Mouse (Mus musculus) stomach, embryonic 15.5 days (tissue): ENCODE measurements around the gene Ddx39b. TPM values are rescaled to one million over a fixed set of nuclear protein-coding genes. Genes with fewer than 3 reads are reported as not detected.
"Not testable (repeated sequence)": the region's sequence is repeated elsewhere in the genome, so short reads cannot be mapped to it uniquely, and the experiment has no call there.

ENCODE experiments used
- ATAC-seq: fragments of 200-750 bp; cut with Nextera tagmentation; 2 replicates; pipeline ENCODE4 v1.8.0; 2017; ENCODE audit warnings: low read depth, moderate number of reproducible peaks, moderate TSS enrichment; ENCODE audit not compliant: insufficient read depth, low FRiP score
- H3K27ac ChIP-seq: fragments of 300-500 bp; sonication (generic); 2 replicates; pipeline ENCODE4 v1.5.1; 2015; ENCODE audit warnings: mild to moderate bottlenecking, inconsistent platforms
- H3K27me3 ChIP-seq: fragments of 300-500 bp; sonication (generic); replicated peaks from 2 replicates; pipeline ENCODE4 v1.6.1; 2015; ENCODE audit warnings: inconsistent platforms
- H3K36me3 ChIP-seq: fragments of 300-500 bp; sonication (generic); 2 replicates; pipeline ENCODE4 v1.6.1; 2015; ENCODE audit warnings: inconsistent platforms
- H3K4me1 ChIP-seq: fragments of 300-500 bp; sonication (generic); 2 replicates; pipeline ENCODE4 v1.6.1; 2015; ENCODE audit warnings: inconsistent platforms
- H3K4me2 ChIP-seq: fragments of 300-500 bp; sonication (generic); 2 replicates; pipeline ENCODE4 v1.6.1; 2015; ENCODE audit warnings: mild to moderate bottlenecking, inconsistent platforms
- H3K4me3 ChIP-seq: fragments of 300-500 bp; sonication (generic); replicated peaks from 2 replicates; pipeline ENCODE4 v1.5.1; 2015; ENCODE audit warnings: inconsistent platforms
- H3K9ac ChIP-seq: fragments of 300-500 bp; sonication (generic); 2 replicates; pipeline ENCODE4 v1.6.1; 2015; ENCODE audit warnings: inconsistent platforms
- H3K9me3 ChIP-seq: fragments of 300-500 bp; sonication (generic); 2 replicates; pipeline ENCODE4 v1.6.1; 2016; ENCODE audit warnings: inconsistent platforms
- WGBS: fragments of 180-500 bp; shearing (Covaris S2); methylation state at CpG from one replicate; pipeline ENCODE4 v1.1.7; 2015; 5-methylcytosine and 5-hydroxymethylcytosine counted together
- polyA plus RNA-seq: library from polyadenylated mRNA; unstranded; fragments of >200 nt; fragmentation: Nextera tagmentation; extraction: Ambion mirVana; gene quantifications from 2 replicates; pipeline ENCODE4 v1.2.1, GENCODE M21; 2015

Ddx39b gene
- polyA plus RNA-seq, 1 experiment from 2014 or later, result 361 TPM

DNA sequence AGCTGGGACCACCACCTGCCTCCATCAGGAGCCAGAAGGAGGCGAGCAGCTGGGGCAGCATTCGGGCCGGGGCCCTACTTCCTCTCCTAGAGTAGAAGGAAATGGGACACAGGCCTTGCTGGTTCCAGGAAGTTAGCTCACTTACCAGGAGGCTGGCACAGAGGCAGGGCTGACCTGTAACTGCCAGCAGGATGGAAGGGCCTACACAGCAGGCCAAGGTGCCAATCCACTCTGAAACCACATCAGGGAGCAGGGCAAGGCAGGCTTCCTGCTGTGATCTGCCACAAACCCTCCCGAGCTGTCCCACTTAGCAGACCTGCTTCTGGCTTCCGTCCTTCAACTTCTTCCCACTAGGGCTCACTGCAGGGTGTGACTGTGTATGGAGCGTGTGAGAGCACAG lies 19.2 kb upstream of the Ddx39b start:
- Histone ChIP-seq H3K4me3 (no peak overlapping the region), H3K4me2 (no peak overlapping the region), H3K27ac (peak overlapping the region; percentile 42; the same call in 1 of the 2 replicates), H3K9me3 (no peaks in the 10 kb centered on the region), H3K36me3 (peaks cover 17% of the 10 kb centered on the region), H3K9ac (no peak overlapping the region), H3K27me3 (no peaks in the 10 kb centered on the region), H3K4me1 (peaks cover 7% of the 10 kb centered on the region; the same call in 1 of the 2 replicates)
- ATAC-seq, result no peak
- WGBS, result 63% methylated on average over 6 of the region's 6 CpGs

DNA sequence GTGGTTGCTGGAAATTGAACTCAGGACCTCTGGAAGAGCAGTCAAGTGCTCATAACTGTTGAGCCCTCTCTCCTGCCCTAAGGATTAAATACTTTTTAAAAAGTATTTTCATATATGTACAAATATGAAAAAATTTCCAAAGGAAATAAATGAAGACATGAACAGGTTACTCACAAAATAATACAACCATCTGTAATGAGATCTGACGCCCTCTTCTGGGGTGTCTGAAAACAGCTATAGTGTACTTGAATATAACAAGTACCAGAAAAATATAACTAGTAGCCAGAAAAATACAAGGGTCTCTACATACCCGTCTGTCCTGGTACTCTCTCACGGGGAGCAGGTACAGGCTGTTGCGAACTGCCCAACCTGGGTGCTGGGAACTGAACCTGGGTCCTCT lies 16.9 kb upstream of the Ddx39b start:
- Histone ChIP-seq H3K4me2 (no peak overlapping the region), H3K27ac (no peak overlapping the region), H3K9ac (no peak overlapping the region), H3K27me3 (no peaks in the 10 kb centered on the region), H3K9me3 (no peaks in the 10 kb centered on the region), H3K4me1 (peaks cover 14% of the 10 kb centered on the region; the same call in 1 of the 2 replicates), H3K36me3 (peaks cover 24% of the 10 kb centered on the region), H3K4me3 (no peak overlapping the region)
- ATAC-seq, result no peak
- WGBS, result 93% methylated on average over 4 of the region's 4 CpGs

DNA sequence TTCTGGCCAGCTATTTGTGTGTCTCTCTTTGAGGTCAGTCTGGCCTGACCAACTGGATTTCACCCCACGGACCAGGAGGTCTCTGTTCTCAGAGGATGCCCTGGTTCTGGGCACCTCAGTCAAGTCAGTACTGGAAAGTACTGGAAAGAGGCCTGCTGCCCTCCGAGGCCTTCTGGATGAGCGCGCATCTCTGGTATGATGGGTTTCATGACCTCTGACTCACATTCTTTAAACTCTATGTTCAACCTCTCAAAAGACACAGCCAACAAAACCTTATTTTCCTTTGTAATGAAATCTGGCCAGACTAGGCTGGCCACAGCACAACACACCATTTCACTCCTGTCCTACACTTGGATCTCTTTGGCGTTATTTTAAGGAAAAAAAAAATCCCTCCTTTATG lies 16.1 kb upstream of the Ddx39b start:
- Histone ChIP-seq H3K36me3 (peaks cover 19% of the 10 kb centered on the region), H3K4me2 (no peak overlapping the region), H3K4me3 (no peak overlapping the region), H3K4me1 (peaks cover 16% of the 10 kb centered on the region; the same call in 1 of the 2 replicates), H3K9ac (no peak overlapping the region), H3K9me3 (no peaks in the 10 kb centered on the region), H3K27me3 (no peaks in the 10 kb centered on the region), H3K27ac (no peak overlapping the region)
- whole genome bisulfite sequencing, result 89% methylated on average over 5 of the region's 5 CpGs
- ATAC-seq, result no peak

DNA sequence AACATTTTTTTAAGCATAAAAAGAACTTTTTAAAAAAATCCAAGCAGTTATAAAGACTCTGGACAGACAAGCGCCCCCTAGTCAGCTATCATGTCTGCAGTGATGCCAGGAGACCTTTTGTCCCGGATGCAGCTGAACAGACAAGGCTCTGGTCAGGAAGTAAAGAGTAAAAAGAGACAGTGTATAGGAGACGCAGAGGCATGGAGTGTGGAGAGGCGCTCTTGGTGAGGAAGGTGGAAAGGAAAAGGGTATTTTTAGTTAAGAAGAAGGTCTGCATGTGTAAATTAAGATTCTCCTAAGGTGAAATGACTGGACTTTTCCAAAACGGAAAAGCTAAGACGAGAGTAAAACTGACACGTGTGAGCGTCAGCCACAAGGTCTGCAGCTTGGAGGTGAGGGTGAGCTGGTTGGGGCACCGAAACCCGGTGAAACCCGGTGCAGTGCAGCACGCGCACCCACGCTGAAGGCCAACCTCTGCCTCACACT lies 14.9 kb upstream of the Ddx39b start:
- no peak overlapping the region for H3K4me2 ChIP-seq
- H3K9ac ChIP-seq, result no peak overlapping the region
- peaks cover 10% of the 10 kb centered on the region; the same call in 1 of the 2 replicates for H3K4me1 ChIP-seq
- H3K36me3 ChIP-seq, result peaks cover 23% of the 10 kb centered on the region
- no peak for ATAC-seq
- no peaks in the 10 kb centered on the region for H3K27me3 ChIP-seq
- no peaks in the 10 kb centered on the region for H3K9me3 ChIP-seq
- WGBS, result 85% methylated on average over 14 of the region's 14 CpGs
- no peak overlapping the region for H3K27ac ChIP-seq
- H3K4me3 ChIP-seq, result no peak overlapping the region

DNA sequence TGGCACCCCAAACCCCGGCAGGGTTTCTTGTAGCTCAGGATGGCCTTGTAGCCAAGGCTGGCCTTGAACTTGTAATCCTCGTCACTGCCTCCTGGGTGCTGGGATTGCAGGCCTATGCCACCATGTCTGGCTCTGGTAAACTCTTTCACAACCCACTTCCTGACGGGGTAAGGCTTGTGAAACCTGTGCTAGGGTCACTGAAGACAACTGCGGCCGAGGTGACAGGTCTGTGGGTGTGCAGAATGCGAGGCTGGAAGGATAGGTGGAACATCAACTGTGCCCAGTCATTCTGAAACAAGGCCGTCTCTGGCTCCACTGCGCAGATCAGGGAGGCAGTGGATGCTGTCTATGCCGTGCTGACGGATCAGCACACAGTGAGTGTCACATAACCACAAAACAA lies 10.5 kb upstream of the Ddx39b start:
- H3K36me3 ChIP-seq, result peaks cover 13% of the 10 kb centered on the region
- H3K9me3 ChIP-seq, result no peaks in the 10 kb centered on the region
- H3K4me3 ChIP-seq, result no peak overlapping the region
- H3K4me1 ChIP-seq, result peaks cover 36% of the 10 kb centered on the region
- H3K4me2 ChIP-seq, result no peak overlapping the region
- no peak overlapping the region for H3K9ac ChIP-seq
- no peak for ATAC-seq
- no peaks in the 10 kb centered on the region for H3K27me3 ChIP-seq
- WGBS, result 90% methylated on average over 10 of the region's 10 CpGs
- no peak overlapping the region for H3K27ac ChIP-seq

DNA sequence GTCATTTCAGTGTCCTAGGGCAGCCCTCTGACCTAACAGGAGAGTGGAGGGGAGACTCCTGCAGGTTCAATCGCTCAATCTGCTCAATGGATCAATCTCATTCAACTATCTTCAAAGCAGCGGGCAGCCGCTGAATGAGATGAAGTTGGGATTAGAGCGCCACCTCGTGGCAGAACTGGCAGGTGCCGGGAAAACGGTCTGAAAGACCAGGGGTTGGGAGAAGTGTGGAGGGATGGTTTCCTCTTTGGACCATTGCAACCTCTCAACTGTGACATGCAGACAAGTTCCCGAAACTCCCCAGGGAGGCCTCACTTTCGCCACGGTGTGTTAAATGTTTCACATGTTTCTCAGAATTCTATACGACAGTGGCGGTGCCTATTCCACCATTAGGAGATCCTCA lies 9.5 kb upstream of the Ddx39b start:
- ATAC-seq, result no peak
- Histone ChIP-seq H3K36me3 (peaks cover 13% of the 10 kb centered on the region), H3K27me3 (no peaks in the 10 kb centered on the region), H3K9me3 (no peaks in the 10 kb centered on the region), H3K27ac (0 out of 2 replicates have a peak overlapping the region, but pooled peaks have one; percentile 95), H3K4me1 (peaks cover 44% of the 10 kb centered on the region), H3K4me3 (no peak overlapping the region), H3K9ac (no peak overlapping the region), H3K4me2 (0 out of 2 replicates have a peak overlapping the region, but pooled peaks have one; percentile 12)
- WGBS, result 10% methylated on average over 12 of the region's 12 CpGs

DNA sequence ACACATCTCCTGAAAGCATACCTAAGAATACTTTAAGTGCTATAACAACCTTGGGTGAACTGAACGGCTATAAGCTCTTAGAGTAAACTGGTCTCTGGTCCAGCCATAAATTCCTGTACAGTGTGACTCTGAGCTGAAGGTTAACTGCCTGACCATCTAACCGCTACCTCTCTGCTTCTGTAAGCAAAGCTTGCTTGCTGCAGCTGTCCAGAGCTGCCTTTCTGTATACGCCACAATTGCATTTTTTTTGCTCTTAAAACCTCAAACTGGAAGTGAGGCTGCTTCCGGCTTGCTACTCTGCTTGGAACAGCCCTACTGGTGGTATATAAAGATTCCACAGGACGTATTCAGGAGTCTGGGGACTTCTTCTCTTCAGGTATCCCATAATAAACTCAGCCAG lies 8.9 kb upstream of the Ddx39b start:
- 54% methylated on average over 5 of the region's 5 CpGs for WGBS
- no peak overlapping the region for H3K9ac ChIP-seq
- H3K4me3 ChIP-seq, result no peak overlapping the region
- H3K9me3 ChIP-seq, result no peaks in the 10 kb centered on the region
- no peaks in the 10 kb centered on the region for H3K27me3 ChIP-seq
- peak overlapping the region; percentile 95 for H3K27ac ChIP-seq
- H3K4me2 ChIP-seq, result peak overlapping the region; percentile 12; the same call in 1 of the 2 replicates
- ATAC-seq, result no peak
- peaks cover 13% of the 10 kb centered on the region for H3K36me3 ChIP-seq
- H3K4me1 ChIP-seq, result peaks cover 41% of the 10 kb centered on the region

DNA sequence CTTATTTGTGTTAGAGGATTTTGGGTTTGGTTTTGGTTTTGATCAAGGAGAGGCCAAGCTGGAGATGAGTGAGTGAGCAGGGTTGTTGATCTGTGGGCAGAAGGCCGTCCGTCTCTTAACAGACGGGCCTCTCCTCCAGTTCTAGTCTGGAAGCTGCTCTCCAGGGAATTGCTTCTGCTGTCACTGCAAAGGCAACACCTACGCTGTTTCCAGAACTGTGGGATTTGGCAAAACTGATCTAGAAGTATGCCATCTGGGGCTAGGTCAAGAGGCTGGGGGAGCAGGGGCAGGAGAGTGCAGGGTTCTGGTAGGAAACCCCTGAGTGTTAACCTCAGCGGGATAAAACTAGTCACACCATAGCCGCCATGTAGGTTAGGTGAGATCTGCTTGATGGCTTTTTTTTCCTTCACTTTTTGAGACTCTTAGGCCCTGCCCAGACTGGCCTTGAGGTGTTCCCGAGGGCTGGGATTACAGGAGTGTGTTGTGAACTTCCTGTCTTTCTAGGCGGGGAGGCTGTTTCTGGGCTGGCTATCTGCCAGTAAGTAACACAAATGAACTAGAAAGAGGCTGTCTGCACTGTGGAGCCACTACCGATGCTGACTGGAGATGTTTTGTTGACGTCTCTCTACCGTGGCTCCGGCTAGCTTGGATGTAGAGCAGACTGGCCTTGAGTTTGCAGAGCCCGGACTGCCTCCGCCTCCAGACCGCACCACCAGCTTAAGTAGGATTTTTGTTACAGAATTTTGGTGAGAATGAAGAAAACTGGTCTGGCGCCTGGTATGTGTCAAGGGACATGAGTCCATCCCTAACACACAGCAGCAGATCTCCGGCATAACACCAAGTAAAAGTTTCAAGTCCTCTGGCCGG lies 8.2 kb upstream of the Ddx39b start, which contains the start of gene Atp6v1g2:
Gene Atp6v1g2, plus strand, starts transcription at position 547 of the 867 bp plus-strand sequence.
- H3K27ac ChIP-seq, result peak within 1 kb of the TSS; percentile 95
- no peaks in the 10 kb centered on the region for H3K9me3 ChIP-seq
- peaks cover 13% of the 10 kb centered on the region for H3K36me3 ChIP-seq
- no peaks in the 10 kb centered on the region for H3K27me3 ChIP-seq
- peaks cover 39% of the 10 kb centered on the region for H3K4me1 ChIP-seq
- peak within 1 kb of the TSS; percentile 79 for H3K4me2 ChIP-seq
- ATAC-seq, result no peak
- 38% methylated on average over 18 of the region's 18 CpGs for WGBS
- peak within 1 kb of the TSS; percentile 22; the same call in 1 of the 2 replicates for H3K9ac ChIP-seq
- H3K4me3 ChIP-seq, result peak within 1 kb of the TSS; percentile 58; the same call in 1 of the 2 replicates

DNA sequence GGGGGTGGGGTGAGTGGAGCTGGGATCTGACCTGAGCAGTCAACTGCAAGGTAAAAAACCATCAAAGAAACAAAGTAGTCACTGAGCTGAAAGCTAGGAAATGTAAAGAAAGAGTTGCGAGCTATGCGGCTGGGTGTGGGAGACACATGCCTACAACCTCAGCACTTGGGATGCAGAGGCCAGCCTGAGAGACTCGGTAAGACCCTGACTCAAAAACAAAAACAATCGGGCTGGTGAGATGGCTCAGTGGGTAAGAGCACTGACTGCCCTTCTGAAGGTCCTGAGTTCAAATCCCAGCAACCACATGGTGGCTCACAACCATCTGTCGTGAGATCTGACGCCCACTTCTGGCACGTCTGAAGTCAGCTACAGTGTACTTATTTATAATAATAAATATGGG lies 7.5 kb upstream of the Ddx39b start:
- H3K9ac ChIP-seq, result not testable (repeated sequence)

DNA sequence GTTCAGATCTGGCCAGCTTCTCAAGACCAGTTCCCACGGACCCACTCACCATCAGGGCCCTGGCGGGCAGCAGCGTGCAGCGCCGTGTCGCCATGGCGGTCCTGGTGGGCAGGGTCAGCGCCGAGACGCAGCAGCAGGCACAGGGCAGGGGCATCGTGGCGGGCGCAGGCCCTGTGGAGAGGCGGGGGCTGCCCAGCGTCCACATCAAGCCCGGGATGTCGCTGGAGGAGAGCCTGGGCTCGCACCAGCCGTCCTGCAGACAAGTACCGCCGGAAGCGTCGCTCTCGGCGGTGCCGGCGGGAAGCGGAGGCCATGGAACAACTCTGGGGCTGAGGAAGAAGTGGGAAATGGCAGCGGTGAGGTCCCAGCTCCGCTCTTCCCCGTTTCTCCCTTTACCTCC lies 6.6 kb upstream of the Ddx39b start:
- Histone ChIP-seq H3K4me3 (peak overlapping the region; percentile 58), H3K27me3 (no peaks in the 10 kb centered on the region), H3K9ac (peak overlapping the region; percentile 70), H3K9me3 (no peaks in the 10 kb centered on the region), H3K36me3 (peaks cover 5% of the 10 kb centered on the region; the same call in 1 of the 2 replicates), H3K4me1 (peaks cover 34% of the 10 kb centered on the region), H3K27ac (peak overlapping the region; percentile 95), H3K4me2 (peak overlapping the region; percentile 79)
- no peak for ATAC-seq
- 2% methylated on average over 31 of the region's 31 CpGs for WGBS

More for the DNA sequence above, 7.5 kb upstream of the Ddx39b start:
- Histone ChIP-seq H3K4me1 (peaks cover 39% of the 10 kb centered on the region), H3K4me3 (peak overlapping the region; percentile 58; the same call in 1 of the 2 replicates), H3K4me2 (peak overlapping the region; percentile 79), H3K36me3 (peaks cover 12% of the 10 kb centered on the region), H3K27ac (peak overlapping the region; percentile 95)
- 78% methylated on average over 7 of the region's 7 CpGs for WGBS
- not testable (repeated sequence) for ATAC-seq, H3K9me3 ChIP-seq, H3K27me3 ChIP-seq

DNA sequence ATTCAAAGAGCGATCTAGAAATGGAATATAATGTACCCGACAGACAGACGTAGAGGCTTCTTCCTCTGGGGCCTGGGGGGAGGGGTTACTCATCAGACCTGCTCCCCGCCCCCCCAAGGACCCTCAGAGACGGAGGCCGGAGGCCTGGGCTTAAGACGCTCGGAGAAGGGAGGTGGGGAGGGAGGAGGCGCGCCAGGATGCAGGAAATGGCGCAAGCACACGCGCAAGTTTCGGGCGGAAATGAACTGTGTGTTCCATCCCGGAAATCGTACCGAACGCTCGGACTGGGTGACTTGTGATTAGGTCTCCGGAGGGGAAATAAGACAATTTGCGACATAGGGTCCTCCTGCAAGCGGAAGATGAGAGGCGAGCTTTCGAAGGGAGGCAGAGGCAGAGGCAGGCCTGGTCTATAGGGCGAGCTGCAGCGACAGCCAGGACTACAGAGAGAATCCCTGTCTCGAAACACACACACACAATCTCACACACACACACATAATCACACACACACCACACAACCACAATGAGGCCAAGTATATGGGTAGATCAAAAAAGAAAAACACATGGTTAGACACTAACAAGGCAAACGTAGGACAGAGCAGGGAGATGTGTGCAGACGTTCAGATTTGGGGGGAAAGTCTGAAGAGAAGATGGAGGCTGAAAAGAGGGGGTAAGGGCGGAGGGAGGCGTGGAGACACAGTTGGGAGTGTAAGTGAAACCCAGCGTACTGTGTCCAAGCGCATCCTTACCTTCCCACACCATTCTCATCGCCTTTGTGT lies 5.7 kb upstream of the Ddx39b start, which contains the start of gene Nfkbil1:
Gene Nfkbil1, minus strand, starts transcription at position 179 of the 776 bp plus-strand sequence.
- H3K9me3 ChIP-seq, result no peaks in the 10 kb centered on the region
- peak; percentile 80 for ATAC-seq
- no peaks in the 10 kb centered on the region for H3K27me3 ChIP-seq
- H3K4me3 ChIP-seq, result peak within 1 kb of the TSS; percentile 58
- H3K36me3 ChIP-seq, result peaks cover 5% of the 10 kb centered on the region; the same call in 1 of the 2 replicates
- peak within 1 kb of the TSS; percentile 70 for H3K9ac ChIP-seq
- peak within 1 kb of the TSS; percentile 79 for H3K4me2 ChIP-seq
- peak within 1 kb of the TSS; percentile 95 for H3K27ac ChIP-seq
- H3K4me1 ChIP-seq, result peaks cover 41% of the 10 kb centered on the region
- under 1% methylated on average over 35 of the region's 35 CpGs for WGBS
